Mouse (Mus musculus) layer of hippocampus, postnatal 36 days (tissue): ENCODE measurements around the gene Zbtb45. TPM values are rescaled to one million over a fixed set of nuclear protein-coding genes. Genes with fewer than 3 reads are reported as not detected.

ENCODE experiments used
- DNase-seq, 2 experiments: peaks; one replicate each; pipeline ENCODE4 v3.0.0; 2022
- total RNA-seq, 2 experiments: library from RNA; stranded (reverse); gene quantifications; 2 replicates each; pipeline ENCODE4 v1.2.3; 2021

The Zbtb45 gene
- total RNA-seq, 2 experiments from 2014 or later: 33.6 to 37.8 TPM

GRCm38 (mm10) chr7:12997230-12997629 lies 12.6 kb downstream of the Zbtb45 start:
- no peak for DNase-seq

GRCm38 (mm10) chr7:12995862-12996261 lies 14.0 kb downstream of the Zbtb45 start:
- DNase-seq: no peak

GRCm38 (mm10) chr7:12993148-12993547 lies 16.7 kb downstream of the Zbtb45 start:
- no peak for DNase-seq

GRCm38 (mm10) chr7:12992222-12992621 lies 17.6 kb downstream of the Zbtb45 start:
- DNase-seq: no peak

GRCm38 (mm10) chr7:12987409-12988189 lies 22.2 kb downstream of the Zbtb45 start:
- no peak for DNase-seq

DNA sequence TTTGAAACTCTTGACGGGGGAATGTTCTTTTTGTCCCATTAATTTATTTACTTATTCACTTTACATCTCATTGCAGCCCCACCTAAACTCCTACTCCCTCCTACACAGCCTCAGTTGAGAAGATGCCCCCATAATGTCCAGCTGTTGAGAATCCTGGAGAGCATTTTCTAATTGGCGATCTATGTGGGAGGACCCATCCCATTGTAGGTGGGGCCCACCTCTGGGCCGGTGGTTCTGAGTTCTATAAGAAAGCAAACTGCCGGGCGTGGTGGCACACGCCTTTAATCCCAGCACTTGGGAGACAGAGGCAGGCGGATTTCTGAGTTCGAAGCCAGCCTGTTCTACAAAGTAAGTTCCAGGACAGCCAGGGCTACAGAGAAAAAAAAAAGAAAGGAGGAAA lies 22.9 kb downstream of the Zbtb45 start:
- no peak for DNase-seq

- DNase-seq: no peak
Measured at GRCm38 (mm10) chr7:12985724-12986123, 24.1 kb downstream of the Zbtb45 start.

DNA sequence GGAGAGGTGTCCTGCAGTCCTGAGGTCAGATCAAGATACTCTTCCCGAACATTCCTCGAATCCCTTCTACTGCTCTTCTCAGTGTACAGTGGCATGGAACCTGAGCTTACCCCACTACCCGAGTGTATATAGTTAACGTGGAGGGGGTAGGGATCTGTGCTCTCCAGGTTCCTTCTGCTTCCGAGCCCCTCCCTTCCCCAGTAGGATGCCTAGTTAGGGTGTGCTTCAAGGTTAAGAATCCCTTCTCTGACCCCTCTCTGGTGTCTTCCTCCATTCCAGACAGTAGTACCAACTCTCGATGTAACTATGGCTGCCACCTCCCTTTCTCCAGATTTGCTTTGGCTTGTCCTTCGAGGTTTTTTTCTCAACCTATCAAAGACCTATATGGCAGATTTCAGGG lies 29.5 kb downstream of the Zbtb45 start:
- DNase-seq: no peak

- DNase-seq: no peak
Measured at GRCm38 (mm10) chr7:12979776-12980175, 30.1 kb downstream of the Zbtb45 start.

DNA sequence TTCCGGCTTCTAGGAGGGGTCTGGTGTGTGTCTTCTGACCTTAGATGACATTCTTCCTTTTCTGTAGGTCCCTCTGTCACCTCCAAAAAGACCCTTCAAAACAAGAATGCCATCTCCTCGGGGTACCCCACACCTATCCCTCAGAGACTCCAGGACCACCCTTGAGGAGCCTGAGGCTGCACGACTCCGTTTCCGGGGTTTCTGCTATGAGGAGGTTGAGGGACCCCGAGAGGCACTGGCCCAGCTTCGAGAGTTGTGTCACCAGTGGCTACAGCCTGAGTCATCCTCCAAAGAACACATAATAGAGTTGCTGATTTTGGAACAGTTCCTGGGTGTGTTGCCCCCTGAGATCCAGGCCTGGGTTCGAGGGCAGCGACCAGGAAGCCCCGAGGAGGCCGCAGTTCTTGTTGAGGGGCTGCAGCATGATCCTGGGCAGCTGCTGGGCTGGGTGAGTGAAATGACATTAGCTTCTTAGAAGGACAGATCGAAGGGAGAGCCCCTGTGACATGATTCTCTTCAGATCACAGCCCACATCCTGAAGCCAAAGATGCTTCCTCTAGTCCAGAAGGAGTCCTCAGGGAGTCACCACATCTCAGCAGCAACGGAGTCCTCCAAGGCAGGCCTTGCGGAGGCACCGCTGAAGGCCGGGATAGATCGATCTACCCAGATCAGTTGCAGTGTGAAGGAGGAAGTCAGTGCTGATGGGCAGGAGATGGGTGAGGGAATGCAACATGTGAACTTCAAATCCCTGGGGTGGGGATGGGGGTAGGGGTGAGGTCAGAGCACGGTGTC lies 30.7 kb downstream of the Zbtb45 start:
- DNase-seq: no peak

DNA sequence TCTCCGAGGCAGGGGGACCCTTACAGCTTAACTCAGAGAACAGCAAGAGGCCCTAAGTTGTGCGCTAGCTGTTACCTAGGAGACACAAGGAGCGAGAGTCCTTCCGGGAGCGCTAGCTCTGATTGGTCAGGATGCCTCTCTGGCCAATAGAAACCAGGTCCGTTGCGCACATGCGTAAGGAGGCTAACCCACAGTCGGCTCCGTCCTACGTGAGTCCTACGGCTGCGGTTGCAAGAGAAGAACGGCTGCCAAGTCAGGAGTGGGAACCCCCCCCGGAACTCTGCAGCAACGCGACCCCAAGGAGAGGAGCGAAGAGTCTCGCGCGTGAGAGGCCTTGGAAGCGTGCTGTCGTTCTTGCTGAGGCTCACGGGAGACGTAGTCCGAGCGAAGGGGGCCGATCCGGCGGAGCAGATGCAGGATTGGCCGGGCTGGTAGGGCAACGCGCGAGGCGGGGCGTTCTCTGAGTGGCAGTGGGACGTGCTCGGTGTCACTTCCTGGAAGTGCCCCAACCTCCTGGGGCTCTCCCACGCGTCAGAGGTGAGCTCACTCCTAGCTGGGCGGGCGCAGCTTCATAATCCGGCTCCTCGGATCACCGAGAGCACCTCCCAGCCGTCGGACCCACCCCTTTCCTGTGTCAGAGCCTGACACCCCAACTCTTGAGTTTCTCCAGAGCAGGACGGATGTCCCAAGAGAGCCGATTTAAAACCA lies 32.0 kb downstream of the Zbtb45 start, which contains the start of gene Zfp446:
TSS of gene Zfp446 (plus strand) at position 167 of the 708 bp plus-strand sequence.
- DNase-seq: peak; percentile 99 to 100

DNA sequence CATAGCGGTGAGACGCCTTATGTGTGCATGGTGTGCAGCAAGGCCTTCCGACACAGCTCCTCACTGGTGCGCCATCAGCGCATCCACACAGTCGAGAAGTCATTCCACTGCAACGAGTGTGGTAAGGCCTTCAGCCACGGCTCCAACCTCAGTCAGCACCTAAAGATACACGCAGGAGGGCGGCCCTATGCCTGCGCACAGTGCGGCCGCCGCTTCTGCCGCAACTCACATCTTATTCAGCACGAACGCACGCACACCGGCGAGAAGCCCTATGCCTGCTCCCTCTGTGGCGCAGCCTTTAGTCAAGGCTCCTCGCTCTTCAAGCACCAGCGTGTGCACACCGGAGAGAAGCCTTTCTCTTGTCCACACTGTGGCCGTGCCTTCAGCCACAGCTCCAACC lies 38.9 kb downstream of the Zbtb45 start:
- DNase-seq: no peak

- peak; percentile 55 to 60 for DNase-seq
Measured at GRCm38 (mm10) chr7:12966104-12966845, 43.6 kb downstream of the Zbtb45 start.

GRCm38 (mm10) chr7:12965678-12966091 lies 44.1 kb downstream of the Zbtb45 start, which contains the start of gene Zfp324:
Zfp324 (plus strand) TSS chr7:12965838.
- DNase-seq: peak; percentile 89 to 90

GRCm38 (mm10) chr7:12961511-12962141 lies 48.2 kb downstream of the Zbtb45 start:
- peak; percentile 50 to 54 for DNase-seq

DNA sequence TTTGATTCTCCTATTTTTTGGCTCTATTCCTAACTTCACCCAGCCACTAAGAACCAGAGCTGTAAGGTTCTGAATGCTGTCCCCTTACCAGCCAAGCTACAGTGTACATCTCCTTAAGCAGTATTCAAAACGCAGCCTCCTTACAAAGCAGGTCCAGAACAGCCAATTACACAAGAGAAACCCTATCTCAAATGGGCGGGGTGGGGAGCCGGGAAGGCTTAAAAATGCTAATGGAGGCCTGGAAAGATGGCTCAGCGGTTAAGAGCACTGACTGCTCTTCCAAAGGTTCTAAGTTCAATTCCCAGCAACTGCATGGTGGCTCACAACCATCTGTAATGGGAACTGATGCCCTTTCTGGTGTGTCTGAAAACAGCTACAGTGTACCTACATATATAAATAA lies 50.1 kb downstream of the Zbtb45 start:
- DNase-seq: no peak

DNA sequence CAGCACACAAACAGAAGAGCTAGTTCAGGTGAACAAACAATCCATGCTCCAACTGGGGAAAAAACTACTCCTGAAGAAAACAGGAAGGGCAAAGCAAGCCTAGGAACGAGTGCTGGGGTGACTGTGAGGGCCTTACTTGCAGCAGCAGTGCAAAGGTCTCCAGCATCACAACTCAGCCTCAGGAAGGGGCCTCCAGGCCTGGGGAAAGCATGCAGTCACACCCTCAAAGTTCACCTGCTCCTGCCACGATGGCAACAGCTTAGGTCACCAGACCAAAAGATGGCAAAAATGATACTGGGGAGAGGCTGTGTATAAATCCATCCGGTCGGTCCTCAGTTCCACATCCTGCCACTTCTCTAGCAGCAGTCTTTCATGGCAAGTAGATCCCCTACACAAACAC lies 50.9 kb downstream of the Zbtb45 start:
- DNase-seq: no peak

DNA sequence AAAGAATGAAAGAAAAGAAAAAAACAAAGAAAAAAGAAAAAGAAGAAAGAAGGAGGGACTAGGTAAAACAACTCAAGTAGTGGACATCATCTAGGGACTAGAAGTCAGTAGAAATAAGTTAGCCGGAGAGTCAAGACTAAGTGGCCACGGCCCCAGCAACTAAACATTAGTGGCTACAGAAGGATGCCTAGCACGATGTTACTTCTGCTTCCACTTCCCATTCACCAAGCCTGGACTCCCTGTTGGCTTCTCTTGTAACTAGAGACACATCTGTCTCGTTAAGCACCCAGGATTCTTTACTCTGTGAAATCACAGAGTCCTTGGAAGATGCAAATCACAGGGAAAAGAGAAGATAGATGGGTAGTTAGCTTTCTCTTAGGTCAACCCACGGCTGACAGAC lies 52.3 kb downstream of the Zbtb45 start:
- no peak for DNase-seq

- DNase-seq: no peak
Measured at GRCm38 (mm10) chr7:12954896-12955295, 54.9 kb downstream of the Zbtb45 start.
